Mouse (Mus musculus): Measurements from ENCODE around the gene Fen1. TPM values are rescaled to one million over a fixed set of nuclear protein-coding genes. Genes with fewer than 3 reads are reported as not detected.

Fen1 gene
- total RNA-seq (2017), result 31.8 to 42.7 TPM (median 41.9 TPM) in 3 replicates

GRCm38 (mm10) chr19:10203848-10204615, at the start of gene Fen1, which contains the start of gene Tmem258:
Gene Fen1 (minus strand): TSS chr19:10204169.
Gene Tmem258 (plus strand): TSS chr19:10204014.
- peak; percentile 88 for ATAC-seq (replicated peaks; ENCODE audit: insufficient number of reproducible peaks, low FRiP score, low TSS enrichment, poor library complexity, severe bottlenecking)

DNA sequence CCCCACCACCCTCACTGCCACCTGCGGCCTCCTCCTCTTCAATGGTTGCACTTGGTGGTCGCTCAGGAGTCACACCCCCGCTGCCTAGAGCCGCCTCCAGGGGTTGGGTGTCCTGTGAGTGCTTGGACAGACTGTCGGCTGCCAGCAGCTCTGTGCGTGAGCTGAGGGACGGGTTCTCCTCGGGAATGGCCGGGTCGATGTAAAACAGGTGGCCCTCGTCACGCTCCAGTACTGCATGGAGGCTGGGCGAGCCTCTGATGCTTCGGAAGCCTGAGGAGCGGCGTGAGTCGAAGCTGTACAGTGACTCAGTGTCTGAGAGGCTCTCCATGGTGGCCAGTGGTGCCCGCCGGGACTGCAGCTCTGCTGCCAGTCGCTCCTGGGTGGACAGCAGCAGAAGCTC, 44.2 kb upstream of the Fen1 start:
- ATAC-seq (replicated peaks; ENCODE audit: insufficient number of reproducible peaks, low FRiP score, low TSS enrichment, poor library complexity, severe bottlenecking), result no peak

DNA sequence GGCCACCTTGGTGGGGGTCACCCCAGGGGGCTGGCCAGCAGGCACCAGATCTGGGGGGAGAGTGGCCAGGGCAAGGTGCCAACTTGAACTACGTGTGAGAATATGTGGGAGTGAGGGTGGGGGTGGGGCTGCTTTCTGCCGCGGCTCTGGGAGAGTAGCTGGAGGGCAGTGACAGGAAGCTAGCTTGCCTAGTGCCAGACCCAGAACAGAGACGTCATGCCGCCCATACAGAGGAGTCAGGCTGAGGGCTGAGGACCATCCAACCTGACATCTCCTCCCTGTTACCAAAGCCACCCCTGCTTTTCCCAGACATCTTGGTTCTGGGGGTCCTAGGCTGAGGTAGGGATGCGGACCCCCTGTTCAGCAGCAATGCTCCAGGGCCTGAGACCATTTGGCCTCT, 43.2 kb upstream of the Fen1 start:
- no peak for ATAC-seq (replicated peaks; ENCODE audit: insufficient number of reproducible peaks, low FRiP score, low TSS enrichment, poor library complexity, severe bottlenecking)

GRCm38 (mm10) chr19:10244183-10244582, 40.2 kb upstream of the Fen1 start:
- ATAC-seq (replicated peaks; ENCODE audit: insufficient number of reproducible peaks, low FRiP score, low TSS enrichment, poor library complexity, severe bottlenecking), result no peak

GRCm38 (mm10) chr19:10242916-10243315, 38.9 kb upstream of the Fen1 start:
- no peak for ATAC-seq (replicated peaks; ENCODE audit: insufficient number of reproducible peaks, low FRiP score, low TSS enrichment, poor library complexity, severe bottlenecking)

DNA sequence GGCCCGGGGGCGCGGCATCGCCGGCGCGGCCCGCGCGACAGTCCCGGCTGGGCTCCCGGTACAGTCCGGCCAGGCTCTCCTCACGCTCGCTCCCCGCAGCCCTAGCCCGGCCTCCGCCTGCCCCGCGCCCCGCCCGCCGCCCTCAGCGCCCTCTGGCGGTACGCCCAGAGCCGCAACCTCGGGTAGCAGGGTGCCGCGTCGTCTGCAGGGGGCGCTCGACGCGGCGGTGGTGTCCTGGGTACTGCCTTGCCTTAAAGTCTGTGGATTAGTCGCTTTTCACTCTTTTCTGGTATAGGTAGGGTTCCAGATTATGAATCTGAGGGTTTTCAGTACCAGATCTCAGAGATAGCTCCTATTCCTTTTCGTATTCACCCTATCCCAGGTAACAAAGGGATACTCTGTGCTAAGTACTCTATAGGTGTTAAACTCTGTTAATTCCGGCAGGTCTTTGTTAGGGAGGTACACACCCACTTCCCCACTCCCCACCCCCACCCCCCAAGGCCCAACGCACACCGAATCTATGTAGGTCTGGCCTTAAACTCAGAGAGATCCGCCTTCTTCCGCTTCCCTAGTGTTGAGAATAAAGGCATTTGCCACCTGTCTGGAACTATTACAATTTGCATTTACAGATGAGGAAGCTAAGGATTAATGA, 36.8 kb upstream of the Fen1 start, which contains the start of gene Myrf:
Gene Myrf (minus strand): TSS at position 95 of the 652 bp plus-strand sequence.
- peak; percentile 23; the same call in 1 of the 2 replicates for ATAC-seq (replicated peaks; ENCODE audit: insufficient number of reproducible peaks, low FRiP score, low TSS enrichment, poor library complexity, severe bottlenecking)

DNA sequence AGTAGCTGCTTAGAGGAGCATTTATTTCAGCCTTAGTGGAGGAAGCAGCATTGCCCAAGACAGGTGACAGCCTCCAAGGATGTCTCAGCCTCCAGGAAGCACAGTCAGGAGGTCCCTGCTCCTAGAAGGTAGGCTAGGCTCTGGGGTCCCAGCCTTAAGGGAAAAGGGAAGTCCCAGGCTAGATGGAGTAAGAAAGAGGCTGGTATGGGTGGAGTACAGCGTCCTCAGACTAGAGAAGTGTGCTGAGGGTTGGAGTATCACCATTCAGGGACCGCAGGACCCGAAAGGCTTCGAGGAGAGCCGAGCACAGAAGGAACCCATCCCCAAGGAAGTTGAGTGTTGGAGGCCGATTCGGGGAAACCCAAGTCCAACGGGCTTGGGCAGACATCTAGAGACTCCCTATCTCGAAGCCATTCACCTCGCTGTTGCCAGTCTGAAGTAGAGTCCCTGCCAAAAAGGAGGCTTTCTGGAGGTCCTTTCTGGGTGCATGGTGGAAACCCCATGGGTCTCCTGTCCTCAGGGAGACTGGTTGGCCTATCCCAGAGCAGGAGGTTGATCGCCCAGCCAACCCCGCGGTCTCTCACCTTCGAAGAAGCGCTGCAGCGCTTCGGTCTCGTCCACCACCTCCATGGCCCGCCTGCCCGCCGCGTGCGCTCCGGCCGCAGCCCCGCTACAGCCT, 36.1 kb upstream of the Fen1 start:
- 0 out of 2 replicates have a peak, but pooled peaks have one; percentile 5 for ATAC-seq (replicated peaks; ENCODE audit: insufficient number of reproducible peaks, low FRiP score, low TSS enrichment, poor library complexity, severe bottlenecking)

GRCm38 (mm10) chr19:10239419-10239818, 35.5 kb upstream of the Fen1 start:
- no peak for ATAC-seq (replicated peaks; ENCODE audit: insufficient number of reproducible peaks, low FRiP score, low TSS enrichment, poor library complexity, severe bottlenecking)

- no peak for ATAC-seq (replicated peaks; ENCODE audit: insufficient number of reproducible peaks, low FRiP score, low TSS enrichment, poor library complexity, severe bottlenecking)
Measured at GRCm38 (mm10) chr19:10238477-10238876, 34.5 kb upstream of the Fen1 start.

DNA sequence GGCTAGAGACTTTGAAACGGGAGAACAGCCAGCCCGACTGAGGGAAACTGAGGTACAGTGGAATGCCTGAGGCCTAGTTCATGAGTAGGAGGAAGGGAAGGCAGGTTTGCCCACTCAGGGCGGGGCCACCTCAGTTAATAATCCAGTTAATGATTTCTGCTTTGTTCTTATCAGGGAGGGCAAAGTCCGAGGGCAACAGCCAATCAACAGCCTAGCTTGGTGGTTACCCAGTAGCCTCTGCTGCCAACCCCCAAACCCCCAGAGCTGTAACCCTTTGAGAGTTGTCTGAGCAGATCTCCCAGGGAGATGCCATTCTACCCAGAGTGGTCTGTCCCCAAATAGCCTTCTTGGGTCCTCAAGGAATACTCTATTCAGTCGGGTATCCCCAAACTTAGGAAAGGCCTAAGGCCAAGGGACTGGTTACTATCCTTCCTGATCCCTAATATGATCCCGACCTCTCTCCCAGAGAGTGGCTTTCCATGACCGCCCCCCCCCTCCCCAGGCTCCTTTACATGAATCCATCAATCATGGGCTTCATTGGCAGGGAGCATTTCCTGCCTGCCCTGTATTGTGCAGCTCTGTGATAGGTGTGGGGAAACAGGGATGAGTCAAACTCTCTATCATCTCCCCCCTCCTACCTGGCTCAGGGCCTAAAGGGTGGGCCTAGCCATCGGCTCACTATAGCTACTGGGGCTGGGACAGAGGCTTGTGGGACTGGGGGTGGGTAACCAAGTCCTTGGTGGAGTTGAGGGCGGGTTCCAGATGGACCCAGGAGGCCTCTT, 32.0 kb upstream of the Fen1 start:
- no peak for ATAC-seq (replicated peaks; ENCODE audit: insufficient number of reproducible peaks, low FRiP score, low TSS enrichment, poor library complexity, severe bottlenecking)

DNA sequence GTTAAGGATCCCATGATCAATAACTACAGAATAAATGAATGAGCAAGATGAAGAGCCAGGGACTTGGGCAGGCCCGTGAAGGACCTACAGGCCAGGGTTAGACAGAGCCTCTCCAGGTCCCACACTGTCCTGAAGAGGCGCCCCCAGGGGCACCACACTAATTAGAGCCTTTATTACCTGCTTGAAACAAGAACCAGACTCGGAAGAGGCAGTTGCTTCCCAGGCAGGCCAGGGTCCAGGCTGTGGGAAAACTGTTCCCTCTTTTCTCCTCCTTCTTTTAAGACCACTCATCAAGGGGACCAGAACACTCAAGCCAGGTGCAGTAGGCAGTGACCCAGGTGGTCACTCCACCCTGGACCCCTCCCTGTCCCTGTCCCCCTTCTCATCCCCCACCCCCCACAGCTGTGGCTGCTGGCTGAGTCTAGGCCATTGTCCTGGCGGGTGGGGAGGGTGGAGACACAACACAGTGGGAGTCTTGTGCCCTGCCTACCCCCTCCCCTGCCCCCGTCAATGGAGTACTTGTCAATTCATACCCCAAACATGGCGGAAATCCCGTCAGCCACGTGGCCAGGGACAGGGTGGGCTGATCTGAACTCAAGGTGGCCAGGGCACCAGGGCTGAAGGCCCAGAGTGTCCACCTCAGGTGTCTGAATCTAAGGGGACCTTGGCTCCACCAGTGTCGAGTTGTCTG, 28.5 kb upstream of the Fen1 start:
- ATAC-seq (replicated peaks; ENCODE audit: insufficient number of reproducible peaks, low FRiP score, low TSS enrichment, poor library complexity, severe bottlenecking), result no peak

GRCm38 (mm10) chr19:10231871-10232270, 27.9 kb upstream of the Fen1 start:
- ATAC-seq (replicated peaks; ENCODE audit: insufficient number of reproducible peaks, low FRiP score, low TSS enrichment, poor library complexity, severe bottlenecking), result no peak

DNA sequence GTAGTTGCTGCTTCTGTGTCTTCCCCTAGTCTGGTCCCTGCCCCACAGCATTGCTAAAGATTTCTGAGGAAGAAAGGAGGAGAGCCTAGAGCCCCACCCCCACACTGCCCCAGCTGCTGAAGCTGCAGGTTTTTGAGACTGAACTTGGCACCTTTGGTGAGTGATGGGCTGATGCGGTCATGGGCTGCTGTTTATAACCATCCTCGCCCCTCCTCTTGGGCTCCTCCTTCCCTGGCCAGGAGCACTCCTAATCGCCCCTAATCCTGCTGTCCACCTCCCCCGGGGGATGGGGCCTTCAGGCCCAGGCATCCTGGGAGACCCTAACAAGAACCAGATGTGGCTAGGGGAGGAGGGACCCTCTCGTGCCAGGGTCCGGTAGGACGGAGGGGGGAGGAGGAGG, 27.0 kb upstream of the Fen1 start:
- no peak for ATAC-seq (replicated peaks; ENCODE audit: insufficient number of reproducible peaks, low FRiP score, low TSS enrichment, poor library complexity, severe bottlenecking)

DNA sequence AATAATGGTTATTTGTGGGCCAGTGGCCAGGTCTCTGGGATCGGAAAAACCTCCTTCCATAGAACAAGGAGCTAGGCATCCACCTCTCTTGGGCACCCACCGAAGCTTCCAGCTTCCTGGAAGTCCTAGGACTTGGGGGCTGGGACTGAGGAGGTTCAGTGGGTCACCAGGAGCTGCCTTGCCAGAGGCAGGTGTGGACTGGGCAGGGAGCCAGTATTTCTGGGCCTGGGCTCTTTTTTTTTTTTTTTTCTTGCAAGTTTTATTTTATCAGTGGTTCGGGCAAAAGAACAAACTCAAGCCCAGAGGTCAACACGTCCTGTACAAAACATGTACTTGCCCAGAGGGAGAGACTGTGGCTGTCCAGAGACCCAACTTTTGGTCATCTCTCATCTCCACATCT, 21.8 kb upstream of the Fen1 start:
- ATAC-seq (replicated peaks; ENCODE audit: insufficient number of reproducible peaks, low FRiP score, low TSS enrichment, poor library complexity, severe bottlenecking), result no peak

DNA sequence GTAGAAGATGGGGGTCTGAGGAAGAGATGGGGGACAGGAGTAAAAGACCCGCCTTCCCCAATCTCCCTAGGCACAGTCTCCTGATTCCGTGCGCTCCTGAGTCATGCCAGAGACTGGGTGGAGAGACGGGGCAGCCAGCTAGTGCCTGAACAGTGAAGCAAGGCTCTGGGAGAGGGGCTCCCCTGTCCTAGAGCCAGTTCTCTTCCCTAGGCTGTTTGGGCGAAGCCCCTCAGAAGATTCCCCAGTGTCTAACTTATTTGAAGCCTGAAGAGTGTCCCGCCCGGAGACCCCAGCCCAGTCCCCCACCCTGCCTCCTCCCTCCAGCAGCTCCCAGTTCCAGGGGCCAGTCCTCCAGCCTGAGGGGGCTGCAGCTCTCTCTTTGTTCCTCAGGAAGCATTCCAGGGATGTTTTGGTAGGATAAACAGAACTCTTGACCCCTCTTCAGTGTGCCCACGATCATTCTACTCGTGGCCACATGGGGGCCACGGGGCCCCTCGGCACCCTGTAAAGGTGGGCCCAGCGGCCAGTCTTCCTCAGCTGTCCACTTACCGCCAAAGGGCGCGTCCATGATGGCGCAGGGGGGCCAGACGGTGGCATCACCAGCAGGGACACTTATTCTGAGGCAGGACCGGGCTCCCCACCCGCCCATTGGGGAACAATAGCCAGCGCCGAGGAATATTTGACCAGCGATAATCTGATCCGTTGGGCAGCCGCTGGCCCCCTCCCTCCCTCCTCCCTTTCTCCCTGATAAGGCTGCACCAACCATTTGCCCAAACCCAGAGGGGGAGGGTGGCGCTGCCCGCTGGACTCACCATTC, 20.9 kb upstream of the Fen1 start:
- no peak for ATAC-seq (replicated peaks; ENCODE audit: insufficient number of reproducible peaks, low FRiP score, low TSS enrichment, poor library complexity, severe bottlenecking)

DNA sequence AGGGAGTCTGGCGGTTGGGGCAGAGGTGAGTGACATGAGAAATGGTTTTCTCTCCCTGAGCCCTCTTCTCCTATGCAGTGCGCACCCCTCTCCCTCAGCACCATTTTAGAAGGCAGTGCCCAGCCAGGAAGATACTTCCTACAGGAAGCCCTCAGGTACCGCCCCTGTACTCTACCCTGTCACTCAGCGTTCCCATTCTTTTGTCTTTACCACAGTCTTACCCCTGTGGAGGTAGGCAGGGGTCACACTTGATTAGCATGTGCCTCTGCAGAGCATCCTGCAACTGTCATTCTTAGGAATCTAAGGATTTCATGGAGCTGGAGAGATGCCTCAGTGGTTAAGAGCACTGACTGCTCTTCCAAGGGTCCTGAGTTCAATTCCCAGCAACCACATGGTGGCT, 19.6 kb upstream of the Fen1 start:
- no peak for ATAC-seq (replicated peaks; ENCODE audit: insufficient number of reproducible peaks, low FRiP score, low TSS enrichment, poor library complexity, severe bottlenecking)

DNA sequence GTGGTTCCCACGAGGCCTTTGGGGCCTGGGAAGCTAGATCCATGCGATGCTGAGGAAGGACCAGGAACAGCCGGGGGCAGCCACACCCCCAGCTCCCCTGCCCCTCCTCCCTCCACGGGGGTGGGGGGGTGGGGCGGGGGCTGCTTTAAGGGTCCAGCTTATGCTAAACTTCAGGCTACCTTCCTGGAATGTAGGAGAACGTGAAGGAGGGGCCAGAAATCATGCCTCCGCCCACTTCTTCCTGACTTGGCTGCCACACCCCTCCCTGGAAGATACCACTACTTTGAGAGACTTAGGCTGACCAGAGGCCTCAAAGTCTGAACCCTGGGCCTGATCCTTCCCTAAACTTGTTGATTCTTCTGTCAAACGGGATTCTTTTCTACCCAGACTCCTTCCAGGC, 18.7 kb upstream of the Fen1 start:
- ATAC-seq (replicated peaks; ENCODE audit: insufficient number of reproducible peaks, low FRiP score, low TSS enrichment, poor library complexity, severe bottlenecking), result no peak

- no peak for ATAC-seq (replicated peaks; ENCODE audit: insufficient number of reproducible peaks, low FRiP score, low TSS enrichment, poor library complexity, severe bottlenecking)
Measured at GRCm38 (mm10) chr19:10221585-10221984, 17.6 kb upstream of the Fen1 start.

Data from monocyte, adult 5-6 weeks (primary cell).